Mouse (Mus musculus) adrenal gland, postnatal 10 days (tissue): ENCODE data around the gene Tctn3. TPM values are rescaled to one million over a fixed set of nuclear protein-coding genes. Genes with fewer than 3 reads are reported as not detected.
"Not testable (repeated sequence)": the region's sequence is repeated elsewhere in the genome, so short reads cannot be mapped to it uniquely, and the experiment has no call there.

Experiments used
- DNase-seq: peaks from one replicate; pipeline ENCODE4 v3.0.0; 2021; ENCODE audit warnings: mixed read lengths
- total RNA-seq, 2 experiments: library from RNA; stranded (reverse); gene quantifications; 2 replicates each; pipeline ENCODE4 v1.2.3; 2021

The Tctn3 gene
- total RNA-seq, 2 experiments from 2014 or later, result 5.4 to 7.1 TPM

GRCm38 (mm10) chr19:40625935-40626334, 13.9 kb upstream of the Tctn3 start:
- no peak for DNase-seq

DNA sequence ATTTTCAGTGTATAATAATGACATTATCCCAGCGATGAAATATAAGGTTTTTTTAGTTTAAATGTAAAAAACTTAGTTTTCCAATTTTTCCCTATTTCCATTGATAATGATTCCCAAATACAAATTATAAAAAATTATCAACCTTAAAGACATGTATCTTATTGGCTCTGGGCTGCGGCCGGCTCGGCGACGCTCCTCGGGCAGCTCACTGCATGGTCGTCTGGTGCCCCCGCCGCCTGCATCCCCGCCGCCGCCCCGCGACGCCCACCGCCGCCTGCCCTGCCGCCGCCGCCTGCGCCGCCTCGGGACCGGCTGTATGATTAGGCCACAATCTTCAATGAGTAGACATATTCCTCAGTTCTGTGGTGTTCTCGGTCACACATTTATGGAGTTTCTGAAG, 9.6 kb upstream of the Tctn3 start:
- not testable (repeated sequence) for DNase-seq

DNA sequence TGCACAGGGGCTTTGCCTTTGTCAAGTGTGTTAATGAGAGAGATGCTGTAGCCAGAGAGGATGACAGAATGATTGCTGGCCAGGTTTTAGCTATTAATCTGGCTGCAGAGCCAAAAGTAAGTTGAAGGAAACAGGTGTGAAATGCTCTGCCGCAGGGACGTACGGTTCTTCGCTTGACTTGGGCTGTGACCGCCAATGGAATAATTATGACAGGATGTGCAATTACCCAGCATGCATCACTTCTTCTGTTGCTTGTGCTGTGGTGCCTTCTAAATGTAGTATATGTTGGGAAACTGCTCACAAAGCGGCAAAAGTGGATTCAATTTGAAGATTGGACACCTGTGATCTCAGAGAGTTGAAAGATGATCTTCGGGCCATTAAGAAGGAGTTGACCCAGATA, 4.0 kb upstream of the Tctn3 start:
- no peak for DNase-seq

- no peak for DNase-seq
Observed at GRCm38 (mm10) chr19:40614811-40615210, 2.8 kb upstream of the Tctn3 start.

GRCm38 (mm10) chr19:40607676-40608075, 4.4 kb downstream of the Tctn3 start:
- no peak for DNase-seq

GRCm38 (mm10) chr19:40605189-40605588, 6.8 kb downstream of the Tctn3 start:
- DNase-seq, result no peak

- DNase-seq, result no peak
Observed at GRCm38 (mm10) chr19:40601870-40602269, 10.2 kb downstream of the Tctn3 start.

GRCm38 (mm10) chr19:40600846-40601245, 11.2 kb downstream of the Tctn3 start:
- not testable (repeated sequence) for DNase-seq

DNA sequence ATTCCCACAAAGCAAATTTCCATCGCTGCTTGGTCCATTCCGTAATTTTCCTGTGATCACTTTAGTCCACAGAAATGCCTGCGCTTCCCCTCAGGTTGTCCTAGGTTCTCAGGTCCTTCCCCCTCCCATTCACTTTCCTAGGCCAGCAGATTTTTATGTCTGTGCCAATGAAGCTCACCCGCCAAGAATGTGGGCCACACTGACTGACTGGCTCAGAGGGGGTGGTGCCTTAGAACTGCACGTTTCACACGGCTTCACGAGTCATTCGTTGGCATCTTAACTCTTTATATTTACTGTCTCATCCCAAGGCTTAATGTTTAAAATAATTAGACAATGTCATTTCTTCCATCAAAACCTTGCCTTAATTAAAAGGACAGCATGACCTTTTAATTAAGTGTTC, 16.2 kb downstream of the Tctn3 start:
- DNase-seq, result peak; percentile 16

GRCm38 (mm10) chr19:40595231-40595630, 16.8 kb downstream of the Tctn3 start:
- peak; percentile 8 for DNase-seq

- DNase-seq, result no peak
Observed at GRCm38 (mm10) chr19:40589530-40589880, 22.5 kb downstream of the Tctn3 start.

GRCm38 (mm10) chr19:40588847-40589529, 23.0 kb downstream of the Tctn3 start:
- peak; percentile 92 for DNase-seq

GRCm38 (mm10) chr19:40588293-40588654, 23.8 kb downstream of the Tctn3 start, which contains the start of gene Aldh18a1:
Aldh18a1 (minus strand) TSS chr19:40588463.
- peak; percentile 96 for DNase-seq

DNA sequence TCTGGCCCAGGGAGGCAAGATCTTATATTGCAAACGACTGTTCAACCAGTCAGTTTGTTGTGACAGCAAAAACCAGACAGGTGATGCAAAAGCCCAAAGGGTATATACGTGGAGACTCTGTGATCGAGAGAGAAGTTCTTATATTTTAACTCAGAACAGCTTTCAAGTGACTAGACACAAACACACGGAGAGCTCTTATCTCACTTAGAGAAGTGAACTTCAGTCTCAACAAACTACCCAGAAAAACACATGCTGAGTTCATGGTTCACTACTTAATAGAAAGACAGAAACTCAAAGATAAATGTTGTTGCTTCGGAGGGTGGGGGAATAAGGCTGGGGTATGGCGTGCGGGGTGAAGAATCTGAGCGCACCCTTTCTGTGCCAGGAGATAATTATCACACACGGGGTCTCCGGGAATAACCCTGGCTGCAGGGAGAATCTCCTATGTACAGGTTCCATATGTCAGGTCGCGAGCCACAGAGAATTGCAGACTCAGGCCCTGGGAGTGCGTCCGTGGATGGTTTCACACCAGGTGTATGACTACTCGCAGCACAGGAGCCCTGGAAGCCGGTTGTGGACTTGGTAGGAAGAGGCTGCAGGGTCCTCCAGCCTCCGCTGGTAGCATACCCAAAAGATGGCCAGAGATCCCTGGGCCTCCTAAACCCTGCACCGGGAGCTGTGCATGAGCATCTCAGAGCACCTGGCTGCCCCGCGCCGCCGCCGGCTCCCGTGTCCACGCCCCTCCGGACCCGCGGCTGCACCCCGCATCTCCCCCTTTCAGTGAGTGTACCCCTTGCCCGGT, 24.3 kb downstream of the Tctn3 start:
- no peak for DNase-seq

GRCm38 (mm10) chr19:40586908-40587307, 25.1 kb downstream of the Tctn3 start:
- no peak for DNase-seq

DNA sequence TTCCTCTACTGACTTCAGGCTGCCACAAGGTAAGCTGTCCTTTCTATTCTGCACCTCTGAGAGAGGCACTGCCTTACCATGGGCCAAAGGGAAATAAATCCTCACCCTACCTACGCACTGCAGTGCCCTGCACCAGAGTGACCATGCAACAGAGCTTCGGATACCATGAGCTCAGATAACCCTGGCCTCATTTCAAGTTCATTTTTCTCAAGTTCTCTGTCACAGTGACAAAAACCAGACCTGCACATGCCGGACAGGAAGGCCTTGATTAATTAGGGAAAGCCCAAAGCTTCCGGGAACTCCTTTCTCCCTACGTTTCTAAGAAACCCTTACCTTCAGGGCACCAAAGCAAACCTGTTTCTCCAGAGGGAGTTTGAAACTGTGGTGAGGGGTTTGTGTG, 30.4 kb downstream of the Tctn3 start:
- DNase-seq, result no peak

- no peak for DNase-seq
Observed at GRCm38 (mm10) chr19:40580902-40581301, 31.1 kb downstream of the Tctn3 start.

- no peak for DNase-seq
Observed at GRCm38 (mm10) chr19:40575438-40575837, 36.6 kb downstream of the Tctn3 start.

- peak; percentile 75 for DNase-seq
Observed at GRCm38 (mm10) chr19:40570726-40571125, 41.3 kb downstream of the Tctn3 start.

GRCm38 (mm10) chr19:40567616-40568015, 44.4 kb downstream of the Tctn3 start:
- DNase-seq, result no peak

- no peak for DNase-seq
Observed at GRCm38 (mm10) chr19:40563880-40564645, 48.0 kb downstream of the Tctn3 start.

- DNase-seq, result not testable (repeated sequence)
Observed at GRCm38 (mm10) chr19:40561521-40561920, 50.5 kb downstream of the Tctn3 start.

DNA sequence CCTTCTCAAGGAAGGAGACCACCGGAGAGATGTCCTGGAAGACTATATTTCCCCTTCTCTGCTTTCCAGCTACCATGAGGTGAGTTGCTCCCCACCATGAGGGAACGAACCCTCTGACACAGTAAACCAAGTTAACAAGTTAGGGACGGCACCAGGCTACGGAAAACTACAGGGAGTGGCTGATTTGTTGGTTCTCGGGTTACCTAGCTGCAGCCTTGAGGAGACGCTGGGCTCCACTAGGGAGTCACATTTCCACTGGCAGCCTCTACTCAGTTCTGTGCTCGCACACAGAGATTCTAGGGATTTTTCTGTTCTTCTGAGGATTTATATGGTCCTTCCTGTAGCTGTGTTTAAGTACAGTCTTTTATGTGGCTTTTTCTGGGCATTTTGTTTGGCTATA, 56.0 kb downstream of the Tctn3 start:
- DNase-seq, result no peak
